Mouse (Mus musculus): Measurements from ENCODE around the gene Mcrip2.

- no peak for TF ChIP-seq POLR2A (IDR thresholded peaks at IDR 0.05; ENCODE audit: low read depth, low read length)
- no peak for TF ChIP-seq CTCF (IDR thresholded peaks at IDR 0.05; ENCODE audit: extremely low read depth, insufficient read length, insufficient replicate concordance, low read depth, low read length)
These were observed 39.1 kb upstream of the Mcrip2 start for GRCm38 (mm10) chr17:25907640-25908039.

Measured in small intestine, adult 2 months (tissue).